Comparison of ENCODE assay signal across 10 mouse cellular contexts in genomic region chr2:118841774-118842173, GRCm38 (mm10). TPM values are rescaled to one million over a fixed set of nuclear protein-coding genes. Genes with fewer than 3 reads are reported as not detected.
DNase-seq lines count a peak whose midpoint lies in the region; ATAC-seq lines count a peak whose summit lies in the region.
"Had no signal": no experiment of that assay in that cellular context is flagged by ENCODE, and none has a peak within 500 bp of the region (broad histone marks: within the 10 kb centered on the region; RNA-seq: fewer than 3 reads in every experiment).

No protein-coding gene starts in this region.

- 0 out of 2 replicates have a peak, but pooled peaks have one; percentile 25 for ATAC-seq in granulocyte monocyte progenitor cell, adult 5-6 weeks (replicated peaks; ENCODE audit: poor library complexity, severe bottlenecking)
- ATAC-seq: forebrain, embryonic 16.5 days had no signal

- DNase-seq in urinary bladder, postnatal 14 days (ENCODE audit: low spot score): peak; percentile 11
- DNase-seq in urinary bladder, postnatal 10 days (ENCODE audit: low spot score): no peak
- peak; percentile 89 for DNase-seq in adrenal gland, adult 2 months
- DNase-seq in yolk sac, embryonic 10.5 days (ENCODE audit: low spot score): peak; percentile 11
- no peak for DNase-seq in layer of hippocampus, adult 9-11 months
- no peak for DNase-seq in thymus, postnatal 36 days
- DNase-seq in ovary, postnatal 36 days (ENCODE audit: low spot score): no peak
- DNase-seq: kidney, postnatal 14 days had no signal

RNA-seq across cellular contexts. Expression of gene Ivd, which starts 20.0 kb away (rescaled TPM):
- 100 to 1,000 TPM; 245 to 355 TPM for total RNA-seq in adrenal gland, adult 2 months (2021)
- polyA plus RNA-seq in adrenal gland, adult 2 months (2012; rRNA removed): 205 and 242 TPM in 2 replicates
- 59.9 and 60.9 TPM in 2 replicates for total RNA-seq in granulocyte monocyte progenitor cell, adult 5-6 weeks (2014; fragmentation: Nextera tagmentation)
- 34.6 and 45.3 TPM in 2 replicates for total RNA-seq in granulocyte monocyte progenitor cell, adult 5-6 weeks (2017)

RNA-seq across cellular contexts. Expression of gene Knstrn, which starts 28.0 kb away (rescaled TPM):
- 1 to 10 TPM; 1.8 to 2.1 TPM for total RNA-seq in adrenal gland, adult 2 months (2021)
- polyA plus RNA-seq in adrenal gland, adult 2 months (2012; rRNA removed): 0.26 and 0.65 TPM in 2 replicates
- total RNA-seq in granulocyte monocyte progenitor cell, adult 5-6 weeks (2014; fragmentation: Nextera tagmentation): 57.9 and 61.3 TPM in 2 replicates
- total RNA-seq in granulocyte monocyte progenitor cell, adult 5-6 weeks (2017): 190 and 228 TPM in 2 replicates

RNA-seq across cellular contexts. Expression of gene Bahd1, which starts 58.4 kb away (rescaled TPM):
- 10 to 100 TPM; 36.5 to 46.0 TPM for total RNA-seq in adrenal gland, adult 2 months (2021)
- 59.5 and 60.3 TPM in 2 replicates for polyA plus RNA-seq in adrenal gland, adult 2 months (2012; rRNA removed)
- 10.1 and 12.3 TPM in 2 replicates for total RNA-seq in granulocyte monocyte progenitor cell, adult 5-6 weeks (2014; fragmentation: Nextera tagmentation)
- total RNA-seq in granulocyte monocyte progenitor cell, adult 5-6 weeks (2017): 4.6 and 4.8 TPM in 2 replicates

Comparison
In these comparisons a context has a peak if more than half of its experiments do, and no peak if none do; other contexts are left out.
1. DNase-seq: peak in urinary bladder, postnatal 14 days (single experiment), adrenal gland, adult 2 months (single experiment) and yolk sac, embryonic 10.5 days (single experiment); none in urinary bladder, postnatal 10 days (single experiment), layer of hippocampus, adult 9-11 months (single experiment), thymus, postnatal 36 days (0 of 2) and ovary, postnatal 36 days (single experiment).
2. RNA of gene Knstrn, which starts 28.0 kb away (total RNA-seq): 57.9 to 228 TPM in granulocyte monocyte progenitor cell, adult 5-6 weeks; 1.8 to 2.1 TPM in adrenal gland, adult 2 months; every median in the first group is over 10 times any median in the second.